Mouse (Mus musculus) R1 (cell line): ENCODE data around the gene Macrod2.
A peak's percentile ranks its signal among the peaks of the same experiment; 100 is the strongest.

ENCODE experiments used
- DNase-seq: peaks from one replicate; pipeline ENCODE4 v3.0.0-alpha.2; 2018; ENCODE audit warnings: low read depth, low spot score

Gene Macrod2

GRCm38 (mm10) chr2:141830496-141830895 is 1435.4 kb downstream of the Macrod2 start:
- no peak for DNase-seq

DNA sequence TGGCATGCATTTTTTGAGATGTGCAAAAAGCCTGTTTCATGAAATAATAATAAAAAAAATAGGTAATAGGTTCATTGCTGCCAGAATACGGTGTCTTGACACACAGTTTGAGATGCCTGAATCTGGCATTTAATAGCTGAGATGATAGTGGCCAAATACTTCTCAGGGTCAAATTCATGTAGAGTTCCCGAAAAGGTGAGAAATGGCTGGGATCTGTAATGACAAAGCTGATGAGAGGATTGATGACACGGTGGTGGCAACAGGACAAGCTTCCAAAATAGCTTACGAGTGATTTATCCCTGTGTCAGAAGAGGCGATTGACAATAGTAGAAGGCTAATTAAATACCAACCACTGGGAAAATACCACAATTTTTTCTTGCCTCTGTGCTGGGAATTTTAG is 1436.4 kb downstream of the Macrod2 start:
- DNase-seq = no peak

- no peak for DNase-seq
Observed at GRCm38 (mm10) chr2:141834156-141834782, 1439.2 kb downstream of the Macrod2 start.

- DNase-seq = no peak
Observed at GRCm38 (mm10) chr2:141844408-141845175, 1449.5 kb downstream of the Macrod2 start.

DNA sequence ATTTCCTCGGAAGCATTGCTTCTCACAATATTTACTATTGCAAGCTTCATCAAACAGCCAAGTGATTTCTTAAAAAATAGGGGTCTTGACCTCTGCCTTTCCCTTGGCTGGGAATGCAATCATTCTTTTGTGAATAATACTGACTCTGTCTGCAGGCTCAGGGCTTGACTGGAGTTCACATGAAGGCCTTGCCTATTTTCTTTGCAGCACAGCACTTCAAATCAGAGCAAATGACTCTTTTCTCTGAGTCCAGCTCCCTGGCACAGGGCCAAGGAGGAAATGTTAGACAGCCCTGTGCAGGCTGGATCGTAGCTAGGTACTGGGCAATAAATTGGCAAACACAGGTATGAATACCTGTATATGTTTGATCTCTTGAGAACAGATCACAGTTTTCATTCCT is 1464.1 kb downstream of the Macrod2 start:
- no peak for DNase-seq

GRCm38 (mm10) chr2:141861679-141862268 is 1466.7 kb downstream of the Macrod2 start:
- no peak for DNase-seq

DNA sequence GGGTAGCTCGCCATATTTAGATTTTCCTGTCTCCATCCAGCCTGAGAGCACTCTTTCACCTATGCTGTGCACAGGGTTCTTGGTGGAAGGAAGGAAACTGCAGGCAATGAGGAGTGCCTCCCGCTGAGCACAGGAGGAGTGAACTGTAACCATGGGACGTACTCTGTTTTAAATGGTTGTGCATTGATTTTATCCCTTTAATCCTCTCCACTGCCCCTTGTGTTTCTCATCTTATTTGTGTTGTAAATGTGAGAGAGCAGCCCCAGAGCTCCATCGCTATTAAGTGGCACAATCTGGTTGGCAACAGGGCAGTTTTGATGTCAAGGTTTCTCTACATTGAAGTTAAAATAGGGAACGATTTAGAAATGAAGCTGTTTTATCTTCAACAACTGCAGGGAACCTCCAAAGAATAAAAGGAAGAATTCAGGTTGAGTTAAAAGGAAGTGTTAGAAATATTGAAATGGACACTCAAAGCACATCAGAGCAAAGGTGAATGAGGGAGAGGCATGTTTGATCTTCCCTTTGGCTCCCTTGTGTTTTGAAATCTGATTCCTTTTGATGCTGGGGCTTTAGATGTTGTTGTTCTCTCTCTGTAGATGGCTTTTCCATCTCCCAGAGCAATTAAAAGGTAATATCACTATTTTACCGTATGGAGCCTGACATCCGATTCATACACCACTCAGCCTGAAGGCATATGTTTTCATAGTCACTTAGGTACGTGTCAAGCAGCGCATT is 1467.6 kb downstream of the Macrod2 start:
- DNase-seq = peak; percentile 19

DNA sequence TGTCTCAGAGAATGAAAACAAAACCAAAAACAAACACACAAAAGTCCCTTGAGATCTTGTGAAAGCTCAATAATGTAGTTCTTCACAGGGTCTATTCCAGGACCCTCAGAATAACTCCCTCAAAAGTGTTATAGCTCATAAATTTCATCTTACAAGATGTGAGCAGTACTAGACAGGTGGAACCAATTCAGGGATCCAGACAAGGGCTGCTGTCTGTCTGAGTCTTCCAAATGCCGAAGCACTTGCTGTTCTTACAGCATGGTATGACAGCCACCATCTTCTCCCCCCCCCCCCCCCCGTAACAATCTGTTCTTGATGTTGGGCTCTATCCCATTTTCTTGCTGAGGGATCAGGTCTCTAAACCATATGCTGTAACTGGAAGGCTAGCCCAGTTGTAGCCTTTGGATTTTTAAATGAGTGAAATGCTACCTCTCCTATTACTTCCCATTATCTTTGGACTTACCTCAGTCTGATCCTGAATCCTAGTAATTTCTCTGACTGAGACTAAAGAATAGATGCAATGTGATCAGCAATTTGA is 1468.6 kb downstream of the Macrod2 start:
- DNase-seq = no peak

DNA sequence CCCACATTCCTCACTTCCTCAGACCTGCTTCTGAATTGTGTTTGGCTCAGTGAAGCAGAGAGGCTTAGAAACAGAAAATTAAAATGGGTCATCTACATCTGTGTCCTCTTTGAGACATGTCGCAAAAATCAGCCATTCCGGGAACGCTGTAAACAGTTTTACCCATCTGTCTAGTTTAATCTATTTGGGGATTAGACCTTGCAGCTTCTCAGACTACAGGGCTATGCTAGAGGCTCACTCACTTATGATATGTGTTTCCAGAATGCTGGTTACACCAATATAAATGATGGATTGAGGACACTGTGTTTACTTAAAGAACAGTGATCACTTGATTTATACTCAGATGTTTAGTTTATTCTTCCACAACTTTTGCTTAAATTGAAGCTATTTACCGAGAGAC is 1475.8 kb downstream of the Macrod2 start:
- no peak for DNase-seq

GRCm38 (mm10) chr2:141876155-141876851 is 1481.2 kb downstream of the Macrod2 start:
- no peak for DNase-seq

DNA sequence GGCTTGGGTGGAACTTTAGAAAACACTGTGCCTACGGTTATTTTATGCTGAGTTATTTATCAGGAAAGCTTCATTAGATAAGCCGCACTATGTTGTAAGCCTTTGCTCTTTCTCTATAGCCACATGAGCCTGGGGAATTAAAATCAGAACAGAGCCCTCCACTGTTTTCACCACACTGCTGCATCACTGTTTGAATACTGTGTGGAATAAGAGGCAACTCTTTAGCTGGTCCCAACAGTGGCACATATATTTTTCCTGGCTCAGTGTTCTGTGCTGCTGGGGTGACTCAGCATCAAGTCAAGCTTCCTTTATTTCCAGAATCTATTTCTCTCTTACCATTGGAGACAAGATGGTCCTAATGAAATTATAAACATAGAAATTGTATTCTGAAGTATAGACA is 1481.8 kb downstream of the Macrod2 start:
- DNase-seq = no peak

DNA sequence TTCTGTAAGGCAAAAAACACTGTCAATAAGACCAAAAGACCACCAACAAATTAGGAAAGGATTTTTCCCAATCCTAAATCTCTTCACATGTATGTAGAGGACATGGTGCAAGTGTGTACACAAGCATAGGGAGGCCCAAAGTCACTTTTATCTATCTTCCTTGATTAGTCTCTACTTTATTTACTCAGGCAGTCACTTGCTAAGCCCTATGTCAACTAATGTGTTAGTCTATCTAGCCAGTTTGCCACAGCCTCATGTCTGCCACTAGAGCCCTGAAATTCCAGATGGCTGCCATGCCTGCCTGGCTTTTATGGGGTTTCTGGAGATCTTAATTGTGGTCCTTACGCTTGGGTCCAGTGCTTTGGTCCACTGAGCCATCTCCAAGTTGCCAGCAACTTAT is 1483.4 kb downstream of the Macrod2 start:
- DNase-seq = no peak

GRCm38 (mm10) chr2:141879711-141880110 is 1484.6 kb downstream of the Macrod2 start:
- no peak for DNase-seq

GRCm38 (mm10) chr2:141886694-141887474 is 1491.8 kb downstream of the Macrod2 start:
- DNase-seq = no peak

GRCm38 (mm10) chr2:141889497-141889896 is 1494.4 kb downstream of the Macrod2 start:
- no peak for DNase-seq

GRCm38 (mm10) chr2:141897951-141898350 is 1502.8 kb downstream of the Macrod2 start:
- DNase-seq = no peak

DNA sequence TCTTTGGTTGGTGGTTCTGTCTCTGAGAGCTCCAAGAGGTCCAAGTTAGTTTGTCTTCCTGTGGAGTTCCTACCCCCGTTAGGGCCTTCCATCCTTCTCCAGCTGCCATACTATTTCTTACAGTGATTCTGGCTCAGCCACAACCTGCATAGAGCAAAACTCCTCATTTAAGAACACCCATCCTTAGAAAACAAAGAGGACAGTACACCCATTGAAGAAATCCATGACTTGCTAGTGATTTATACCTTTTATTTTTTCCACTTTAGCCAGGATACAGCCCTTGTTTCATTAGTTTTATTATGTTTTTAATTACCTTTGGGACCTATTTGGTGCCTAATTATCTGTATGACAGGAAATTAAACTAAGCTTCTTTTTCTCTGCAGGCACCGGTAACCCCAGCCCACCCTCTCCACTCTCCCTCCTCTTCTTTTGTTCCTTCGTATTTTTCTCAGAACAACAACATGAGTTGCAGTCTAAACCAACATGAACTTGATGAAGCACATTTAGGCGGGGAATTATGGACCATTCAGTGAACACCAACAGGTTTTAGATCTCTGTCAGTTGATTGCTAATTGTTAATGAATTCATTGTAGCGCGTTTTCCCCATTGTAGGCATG is 1516.8 kb downstream of the Macrod2 start:
- DNase-seq = no peak

DNA sequence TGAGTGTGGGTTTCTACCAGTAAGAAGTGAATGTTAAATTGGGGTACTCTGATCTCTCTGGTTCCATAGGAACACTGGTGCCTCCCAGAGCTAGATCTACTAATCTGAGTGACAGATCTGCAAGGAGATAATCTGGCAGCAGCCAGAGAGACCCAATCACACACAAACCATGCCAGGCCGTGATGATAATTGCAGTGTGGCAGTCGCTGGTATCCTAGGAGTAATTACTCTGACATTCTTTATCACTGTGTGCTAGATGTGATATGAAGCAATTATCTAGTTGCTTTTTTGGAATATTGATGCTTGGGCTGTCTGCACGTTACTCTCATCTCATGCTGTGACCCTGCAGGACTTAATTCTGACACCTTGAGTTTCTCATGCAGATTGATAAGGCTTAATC is 1518.4 kb downstream of the Macrod2 start:
- DNase-seq = no peak

- DNase-seq = no peak
Observed at GRCm38 (mm10) chr2:141913894-141914293, 1518.8 kb downstream of the Macrod2 start.

DNA sequence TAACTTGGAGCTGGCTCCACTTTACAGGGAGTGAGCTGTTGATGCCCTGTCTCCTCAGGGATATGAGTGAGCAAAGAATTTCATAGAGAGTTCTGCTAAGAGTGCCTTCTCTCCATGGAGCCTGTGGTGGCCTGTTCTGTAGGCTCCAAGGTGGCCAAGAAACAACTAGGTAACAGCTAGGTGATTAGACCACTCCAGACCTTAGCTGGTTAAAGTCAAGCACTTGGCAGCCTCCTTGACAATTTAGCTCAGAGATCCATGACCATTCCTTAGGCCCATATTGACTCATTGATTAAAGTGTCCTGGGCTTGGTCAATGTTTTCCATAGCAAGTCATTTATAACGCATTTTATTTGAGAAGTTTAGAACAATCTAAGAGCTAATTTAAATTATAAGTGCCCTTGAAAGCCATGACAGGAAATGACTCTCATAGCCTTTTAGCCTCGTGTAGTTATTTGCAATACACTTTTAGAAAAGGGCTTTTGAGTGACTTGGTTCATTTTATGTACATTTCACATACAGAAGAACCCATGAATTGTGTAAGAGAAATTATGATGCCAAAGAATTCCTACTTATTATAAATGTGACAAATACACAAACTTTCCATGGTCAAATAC is 1525.4 kb downstream of the Macrod2 start:
- DNase-seq = no peak
